Mouse (Mus musculus) spleen, adult 2 months (tissue): Measurements from ENCODE around the gene Agpat2.

ENCODE experiments used
- CTCF ChIP-seq: fragments of 200-500 bp; IDR thresholded peaks from 2 replicates; pipeline ENCODE4 v1.5.1; 2011; ENCODE audit warnings: mild to moderate bottlenecking, inconsistent platforms; ENCODE audit not compliant: insufficient read depth, insufficient read length, insufficient replicate concordance; ENCODE audit errors: extremely low read depth
- POLR2A ChIP-seq: fragments of 200-500 bp; IDR thresholded peaks from 2 replicates; pipeline ENCODE4 v1.6.1; 2011; ENCODE audit warnings: low read depth, low read length, inconsistent platforms

GRCm38 (mm10) chr2:26579714-26580113 is 24.5 kb downstream of the Agpat2 start, which contains the start of gene Egfl7:
- TF ChIP-seq CTCF (no peak), POLR2A (no peak)
